ENCODE assay signal across 9 mouse cellular contexts in the genomic region with DNA sequence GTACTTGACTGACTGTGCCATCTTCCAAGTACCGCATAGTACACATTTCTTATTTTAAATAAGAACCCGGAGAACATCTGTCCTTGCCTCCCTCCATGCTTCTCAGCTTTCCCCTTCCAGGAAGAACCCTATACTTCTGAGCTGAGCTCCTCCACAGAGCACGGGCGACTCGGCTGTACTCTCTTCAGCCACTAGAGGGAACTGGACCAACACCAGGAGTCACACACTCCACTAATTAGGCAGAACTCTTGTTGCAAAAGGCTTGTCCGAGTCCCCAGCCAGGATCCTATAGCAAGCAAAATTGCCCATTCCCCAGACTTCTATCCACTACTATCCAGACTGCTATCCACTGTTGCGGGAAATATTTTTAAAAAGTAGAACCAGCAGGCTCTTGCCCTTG. TPM values are rescaled to one million over a fixed set of nuclear protein-coding genes. Genes with fewer than 3 reads are reported as not detected.
DNase-seq lines count a peak whose midpoint lies in the region; ATAC-seq and TF ChIP-seq lines count a peak whose summit lies in the region.
"Had no signal": no experiment of that assay in that cellular context is flagged by ENCODE, and none has a peak within 500 bp of the region (broad histone marks: within the 10 kb centered on the region; RNA-seq: fewer than 3 reads in every experiment).

No protein-coding gene starts in this region.

- no peak overlapping the region for H3K4me2 ChIP-seq in hindbrain, embryonic 12.5 days (replicated peaks)
- H3K4me2 ChIP-seq: heart, embryonic 13.5 days had no signal

- ATAC-seq in hindbrain, embryonic 12.5 days (ENCODE audit: low FRiP score), result peak; percentile 56; the same call in 1 of the 2 replicates
- ATAC-seq in monocyte, adult 5-6 weeks (replicated peaks; ENCODE audit: insufficient number of reproducible peaks, low FRiP score, low TSS enrichment, poor library complexity, severe bottlenecking), result no peak; the same call in 1 of the 2 replicates

- no peak for TF ChIP-seq POLR2A in bone marrow, adult 2 months (IDR thresholded peaks at IDR 0.05; ENCODE audit: borderline replicate concordance, control insufficient read depth, low read depth, low read length)
- TF ChIP-seq POLR2A in embryonic fibroblast, embryonic 13.5 days (IDR thresholded peaks at IDR 0.05; ENCODE audit: low read depth, low read length), result no peak

- TF ChIP-seq CTCF in bone marrow, adult 2 months (IDR thresholded peaks at IDR 0.05; ENCODE audit: control insufficient read depth, insufficient read depth, low read length), result 0 out of 2 replicates have a peak, but pooled peaks have one; percentile 32
- TF ChIP-seq CTCF in embryonic fibroblast, embryonic 13.5 days (IDR thresholded peaks at IDR 0.05; ENCODE audit: borderline replicate concordance, insufficient read depth, low read length), result peak; percentile 28; the same call in 1 of the 2 replicates

- H3K36me3 ChIP-seq in hindbrain, embryonic 12.5 days, result no peaks in the 10 kb centered on the region
- H3K36me3 ChIP-seq: heart, embryonic 13.5 days had no signal

- no peak overlapping the region for H3K27ac ChIP-seq in bone marrow, adult 2 months (ENCODE audit: control insufficient read depth, insufficient read depth, low read depth, low read length, poor library complexity)
- no peak overlapping the region for H3K27ac ChIP-seq in embryonic fibroblast, embryonic 13.5 days (ENCODE audit: insufficient read depth, low read length)
- no peak overlapping the region for H3K27ac ChIP-seq in hindbrain, embryonic 12.5 days
- H3K27ac ChIP-seq: heart, embryonic 13.5 days had no signal

- peaks cover 3% of the 10 kb centered on the region; the same call in 1 of the 2 replicates for H3K27me3 ChIP-seq in hindbrain, embryonic 12.5 days

- H3K9me3 ChIP-seq in hindbrain, embryonic 12.5 days (replicated peaks), result no peaks in the 10 kb centered on the region
- H3K9me3 ChIP-seq: heart, embryonic 13.5 days had no signal

- DNase-seq in ES-CJ7 (ENCODE audit: low read depth, low spot score), result peak; percentile 75
- DNase-seq in layer of hippocampus, adult 9-10 months (ENCODE audit: low spot score), result peak; percentile 61
- peak; percentile 59 for DNase-seq in lung, postnatal 10 days
- DNase-seq in right cerebral cortex, postnatal 10 days (ENCODE audit: low spot score in 2 of 2), result peak; percentile 69 to 78

- 12% methylated on average over 7 of the region's 7 CpGs for WGBS in bone marrow, adult 2 months
- 17% methylated on average over 7 of the region's 7 CpGs for WGBS in hindbrain, embryonic 12.5 days

- no peaks in the 10 kb centered on the region; the same call in 1 of the 2 replicates for H3K4me1 ChIP-seq in bone marrow, adult 2 months (ENCODE audit: control insufficient read depth, insufficient read depth, low read length)
- H3K4me1 ChIP-seq in embryonic fibroblast, embryonic 13.5 days (ENCODE audit: control insufficient read depth, insufficient read depth, low read length), result no peaks in the 10 kb centered on the region
- no peaks in the 10 kb centered on the region for H3K4me1 ChIP-seq in hindbrain, embryonic 12.5 days
- H3K4me1 ChIP-seq: heart, embryonic 13.5 days had no signal

- no peak overlapping the region for H3K4me3 ChIP-seq in bone marrow, adult 2 months (replicated peaks; ENCODE audit: control insufficient read depth, low read depth, low read length)
- no peak overlapping the region for H3K4me3 ChIP-seq in embryonic fibroblast, embryonic 13.5 days (ENCODE audit: insufficient read depth, low read length)
- no peak overlapping the region for H3K4me3 ChIP-seq in hindbrain, embryonic 12.5 days
- H3K4me3 ChIP-seq: heart, embryonic 13.5 days had no signal

- H3K9ac ChIP-seq in hindbrain, embryonic 12.5 days, result no peak overlapping the region
- H3K9ac ChIP-seq: heart, embryonic 13.5 days had no signal

RNA-seq across cellular contexts. Expression of a gene that starts 16.8 kb away (rescaled TPM):
- polyA plus RNA-seq in bone marrow, adult 2 months (2011; ENCODE audit: insufficient read depth, insufficient read length, low replicate concordance, missing spikeins), result not detected in 2 replicates
- polyA plus RNA-seq in embryonic fibroblast, embryonic 13.5 days (2011; ENCODE audit: insufficient read length, low read depth, missing spikeins), result not detected in 2 replicates
- polyA plus RNA-seq in hindbrain, embryonic 12.5 days (2016; fragmentation: Nextera tagmentation; extraction: Ambion mirVana), result 17.4 and 20.9 TPM in 2 replicates
- 62.1 to 93.8 TPM (median 74.6 TPM) in 3 replicates for total RNA-seq in monocyte, adult 5-6 weeks (2017)

RNA-seq across cellular contexts. Expression of a gene that starts 23.7 kb away (rescaled TPM):
- polyA plus RNA-seq in bone marrow, adult 2 months (2011; ENCODE audit: insufficient read depth, insufficient read length, low replicate concordance, missing spikeins), result 1.6 TPM in 1 of 2 replicates, not detected in the other
- polyA plus RNA-seq in embryonic fibroblast, embryonic 13.5 days (2011; ENCODE audit: insufficient read length, low read depth, missing spikeins), result 6.9 and 7.8 TPM in 2 replicates
- 12.0 and 14.8 TPM in 2 replicates for polyA plus RNA-seq in hindbrain, embryonic 12.5 days (2016; fragmentation: Nextera tagmentation; extraction: Ambion mirVana)
- total RNA-seq in monocyte, adult 5-6 weeks (2017), result 12.2 to 24.3 TPM (median 13.7 TPM) in 3 replicates

Comparison
In these comparisons a context has a peak if more than half of its experiments do, and no peak if none do; other contexts are left out.
1. RNA of a gene that starts 16.8 kb away (polyA plus RNA-seq): 17.4 to 20.9 TPM in hindbrain, embryonic 12.5 days; not detected in bone marrow, adult 2 months and not detected in embryonic fibroblast, embryonic 13.5 days; every median in the first group is over 10 times any median in the second.
2. Peak in every context shown above with its lines, with median percentiles within 50 percentile points of each other: DNase-seq.